In the genomic region with DNA sequence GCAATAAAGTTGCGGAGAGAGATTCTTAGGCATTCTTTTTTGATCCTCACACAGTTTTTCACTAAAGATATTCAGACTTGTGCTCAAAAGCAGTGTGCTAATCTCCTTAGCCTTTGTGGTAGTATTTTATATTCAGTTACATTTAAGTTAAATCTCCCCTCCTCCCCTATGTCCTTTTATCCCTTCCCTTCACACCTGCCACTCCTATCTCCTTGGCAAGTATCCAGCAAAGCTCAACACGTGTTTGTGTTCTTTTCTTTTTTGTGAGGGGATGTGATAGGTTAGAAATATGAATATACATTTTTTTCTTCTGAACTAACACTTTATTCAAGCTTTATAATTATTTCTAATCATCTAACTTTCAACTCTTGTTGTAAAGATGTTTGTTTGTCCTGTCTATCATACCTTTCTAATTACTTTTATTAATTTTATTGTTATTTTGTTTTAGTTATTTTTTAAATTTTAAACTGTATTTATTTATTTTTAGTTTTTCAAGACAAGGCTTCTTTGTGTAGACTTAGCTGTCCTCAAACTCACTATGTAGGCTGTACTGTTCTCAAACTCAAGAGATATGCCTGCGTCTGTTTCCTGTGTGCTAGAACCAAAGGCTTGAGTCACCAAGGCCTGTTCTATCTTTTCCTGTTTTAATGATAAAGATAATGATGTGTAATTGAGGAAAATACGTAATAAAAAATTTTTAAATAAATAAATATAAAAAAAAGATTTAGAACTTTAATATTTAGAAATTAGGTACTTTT, we compare ENCODE assay signal across 13 mouse cellular contexts.
"Had no signal": no experiment of that assay in that cellular context is flagged by ENCODE, and none has a peak within 500 bp of the region (broad histone marks: within the 10 kb centered on the region; RNA-seq: fewer than 3 reads in every experiment).

No protein-coding gene starts in this region.

- H3K36me3 ChIP-seq: limb, embryonic 12.5 days; liver, embryonic 13.5 days; stomach, embryonic 15.5 days had no signal

- H3K4me1 ChIP-seq: limb, embryonic 12.5 days; liver, embryonic 13.5 days; stomach, embryonic 15.5 days had no signal

- H3K9ac ChIP-seq: limb, embryonic 12.5 days; liver, embryonic 13.5 days; liver, postnatal 0 days; stomach, embryonic 15.5 days had no signal

- H3K27me3 ChIP-seq: limb, embryonic 12.5 days; liver, embryonic 13.5 days; stomach, embryonic 15.5 days had no signal

- H3K9me3 ChIP-seq: limb, embryonic 12.5 days; liver, embryonic 13.5 days; stomach, embryonic 15.5 days had no signal

- H3K27ac ChIP-seq: layer of hippocampus, adult 2 months; limb, embryonic 12.5 days; liver, embryonic 13.5 days; stomach, embryonic 15.5 days had no signal

- ATAC-seq: liver, postnatal 0 days; lung, postnatal 0 days had no signal

- H3K4me3 ChIP-seq: layer of hippocampus, adult 2 months; limb, embryonic 12.5 days; liver, embryonic 13.5 days; stomach, embryonic 15.5 days had no signal

- DNase-seq: kidney, adult 18-20 months; kidney, postnatal 4 days; liver; liver, embryonic 13.5 days; liver, postnatal 0 days; lung, postnatal 36 days; right cerebral cortex, postnatal 14 days; thymus, adult 2 months; thymus, postnatal 25 days had no signal

- H3K4me2 ChIP-seq: limb, embryonic 12.5 days; liver, embryonic 13.5 days; stomach, embryonic 15.5 days had no signal
